Mouse (Mus musculus): ENCODE results near the gene Ccr1. TPM values are rescaled to one million over a fixed set of nuclear protein-coding genes. Genes with fewer than 3 reads are reported as not detected.
"Not testable (repeated sequence)": the region's sequence is repeated elsewhere in the genome, so short reads cannot be mapped to it uniquely, and the experiment has no call there.

The Ccr1 gene
- polyA plus RNA-seq, 1 experiment from 2014 or later, result 3.7 TPM

DNA sequence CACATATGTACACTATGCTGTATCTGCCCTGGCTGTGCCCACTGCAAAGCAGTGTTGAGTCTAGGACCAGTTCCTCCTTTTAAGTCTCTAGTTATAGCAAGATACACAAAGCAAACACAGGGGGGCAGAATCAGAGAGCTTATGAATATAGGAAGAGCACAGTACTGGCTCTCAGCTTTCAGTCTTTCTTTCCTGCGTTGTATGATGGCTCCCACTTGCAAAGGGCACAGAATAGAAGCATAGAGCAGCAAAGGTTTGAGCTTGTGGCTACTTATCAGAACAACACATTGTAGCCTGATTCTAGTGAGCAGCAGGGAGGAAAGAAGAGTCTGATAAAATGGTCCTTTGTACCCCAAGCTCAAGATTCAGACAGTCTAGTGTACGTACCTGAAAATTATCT lies 17.7 kb upstream of the Ccr1 start:
- Histone ChIP-seq H3K4me2 (ENCODE audit: low read depth, low read length) (no peak overlapping the region), H3K9ac (ENCODE audit: low read depth, low read length) (no peak overlapping the region), H3K4me1 (ENCODE audit: control insufficient read depth, insufficient read depth, low read length) (no peaks in the 10 kb centered on the region), H3K27me3 (replicated peaks; ENCODE audit: control insufficient read depth, insufficient read depth, low read length) (no peaks in the 10 kb centered on the region), H3K36me3 (ENCODE audit: control insufficient read depth, insufficient read depth, low read length) (no peaks in the 10 kb centered on the region), H3K27ac (ENCODE audit: low read length) (no peak overlapping the region), H3K4me3 (ENCODE audit: low read length) (no peak overlapping the region), H3K9me3 (ENCODE audit: control insufficient read depth, low read length) (no peaks in the 10 kb centered on the region)
- no peak for ATAC-seq
- WGBS, result 73% methylated on average over 2 of the region's 2 CpGs

- H3K36me3 ChIP-seq (ENCODE audit: control insufficient read depth, insufficient read depth, low read length), result no peaks in the 10 kb centered on the region
- no peak for ATAC-seq
- H3K27me3 ChIP-seq (replicated peaks; ENCODE audit: control insufficient read depth, insufficient read depth, low read length), result no peaks in the 10 kb centered on the region
- H3K27ac ChIP-seq (ENCODE audit: low read length), result no peak overlapping the region
- no peaks in the 10 kb centered on the region for H3K9me3 ChIP-seq (ENCODE audit: control insufficient read depth, low read length)
- no peak overlapping the region for H3K4me2 ChIP-seq (ENCODE audit: low read depth, low read length)
- no peak overlapping the region for H3K4me3 ChIP-seq (ENCODE audit: low read length)
- H3K4me1 ChIP-seq (ENCODE audit: control insufficient read depth, insufficient read depth, low read length), result no peaks in the 10 kb centered on the region
- H3K9ac ChIP-seq (ENCODE audit: low read depth, low read length), result no peak overlapping the region
Measured at GRCm38 (mm10) chr9:123984943-123985342, 16.5 kb upstream of the Ccr1 start.

DNA sequence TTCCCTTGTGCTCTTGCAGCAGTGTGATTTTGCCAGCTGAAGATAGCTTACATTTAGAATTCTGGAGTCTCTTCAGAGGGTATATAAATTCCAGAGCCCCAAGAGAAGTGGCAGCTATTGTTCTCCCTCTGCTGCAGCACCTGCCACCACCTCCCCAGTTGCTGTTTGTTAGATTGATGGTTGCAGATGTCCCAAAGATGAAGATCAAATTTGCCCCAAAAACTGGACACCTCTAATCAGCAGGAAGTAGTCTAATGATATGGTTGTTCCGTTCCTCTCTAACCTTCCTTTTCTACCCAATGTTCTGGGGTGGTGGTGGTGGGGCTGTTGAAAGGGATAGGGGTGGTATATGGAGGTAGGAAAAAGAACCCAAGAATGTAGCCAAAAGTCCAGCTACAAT lies 14.2 kb upstream of the Ccr1 start:
- Histone ChIP-seq H3K27me3 (replicated peaks; ENCODE audit: control insufficient read depth, insufficient read depth, low read length) (no peaks in the 10 kb centered on the region), H3K36me3 (ENCODE audit: control insufficient read depth, insufficient read depth, low read length) (no peaks in the 10 kb centered on the region), H3K9me3 (ENCODE audit: control insufficient read depth, low read length) (no peaks in the 10 kb centered on the region), H3K27ac (ENCODE audit: low read length) (no peak overlapping the region), H3K4me1 (ENCODE audit: control insufficient read depth, insufficient read depth, low read length) (no peaks in the 10 kb centered on the region), H3K4me2 (ENCODE audit: low read depth, low read length) (no peak overlapping the region), H3K4me3 (ENCODE audit: low read length) (no peak overlapping the region), H3K9ac (ENCODE audit: low read depth, low read length) (no peak overlapping the region)
- no peak for ATAC-seq
- 74% methylated on average over 1 of the region's 1 CpGs for WGBS

DNA sequence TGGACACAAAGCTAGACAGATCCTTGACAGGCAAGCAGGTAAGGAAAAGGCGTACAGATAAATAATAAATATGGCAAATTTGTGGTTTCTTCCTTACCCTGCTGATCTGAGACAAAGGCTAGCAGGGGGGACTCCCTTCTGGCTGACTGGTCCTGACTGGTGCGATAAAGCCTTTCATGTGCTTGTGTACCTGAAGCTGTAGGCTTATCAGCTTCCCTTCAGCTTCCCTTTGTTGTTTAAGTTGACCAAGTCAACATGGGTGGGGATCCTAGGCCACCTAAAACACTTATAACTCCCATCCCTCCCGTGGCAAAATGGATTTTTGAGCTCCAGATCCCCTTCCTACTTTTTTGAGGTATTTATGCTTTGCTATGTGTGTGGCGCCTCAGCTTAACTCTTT lies 13.4 kb upstream of the Ccr1 start:
- 73% methylated on average over 4 of the region's 4 CpGs for WGBS
- ATAC-seq, result no peak
- no peak overlapping the region for H3K27ac ChIP-seq (ENCODE audit: low read length)

DNA sequence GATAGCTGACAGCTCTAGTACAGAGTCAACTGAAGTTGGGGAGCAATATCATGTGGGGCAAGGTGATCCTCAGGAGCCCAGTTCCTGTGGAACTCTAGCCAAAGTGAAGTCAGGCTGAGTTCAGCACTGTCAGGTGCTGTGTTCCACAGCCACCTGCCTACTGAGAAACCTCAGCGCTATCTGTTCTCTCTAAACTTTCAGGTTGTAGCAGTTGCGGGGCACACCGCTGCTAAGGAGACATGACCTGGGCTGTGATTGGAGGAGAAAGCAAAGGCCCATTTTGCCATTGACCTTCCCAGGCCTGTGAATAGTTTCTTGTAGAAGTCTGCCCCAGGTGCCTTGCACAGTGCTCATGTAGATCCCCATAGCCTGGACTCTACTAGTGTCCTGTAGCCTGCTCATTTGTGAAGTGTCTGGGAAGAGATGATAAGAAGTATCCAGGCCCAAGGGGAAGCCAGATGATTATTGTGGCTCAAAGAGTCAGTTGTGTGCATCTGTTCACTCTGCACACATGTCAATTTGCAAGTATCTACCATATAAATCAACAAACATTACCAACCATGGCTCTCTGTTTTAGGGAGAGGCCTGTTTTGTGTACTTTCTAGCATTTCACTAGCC lies 12.5 kb upstream of the Ccr1 start:
- not testable (repeated sequence) for H3K9ac ChIP-seq (ENCODE audit: low read depth, low read length); H3K4me3 ChIP-seq (ENCODE audit: low read length); H3K9me3 ChIP-seq (ENCODE audit: control insufficient read depth, low read length); ATAC-seq; H3K4me2 ChIP-seq (ENCODE audit: low read depth, low read length); H3K36me3 ChIP-seq (ENCODE audit: control insufficient read depth, insufficient read depth, low read length); H3K27ac ChIP-seq (ENCODE audit: low read length); H3K4me1 ChIP-seq (ENCODE audit: control insufficient read depth, insufficient read depth, low read length); H3K27me3 ChIP-seq (replicated peaks; ENCODE audit: control insufficient read depth, insufficient read depth, low read length)
- no CpG with 5 or more reads among the region's 3 CpGs for WGBS

More for the DNA sequence above, 13.4 kb upstream of the Ccr1 start:
- Histone ChIP-seq H3K9me3 (ENCODE audit: control insufficient read depth, low read length) (no peaks in the 10 kb centered on the region), H3K27me3 (replicated peaks; ENCODE audit: control insufficient read depth, insufficient read depth, low read length) (no peaks in the 10 kb centered on the region), H3K36me3 (ENCODE audit: control insufficient read depth, insufficient read depth, low read length) (no peaks in the 10 kb centered on the region), H3K4me1 (ENCODE audit: control insufficient read depth, insufficient read depth, low read length) (no peaks in the 10 kb centered on the region), H3K4me3 (ENCODE audit: low read length) (no peak overlapping the region), H3K4me2 (ENCODE audit: low read depth, low read length) (no peak overlapping the region), H3K9ac (ENCODE audit: low read depth, low read length) (no peak overlapping the region)

- H3K4me2 ChIP-seq (ENCODE audit: low read depth, low read length), result no peak within 1 kb of the TSS
- no peaks in the 10 kb centered on the region for H3K36me3 ChIP-seq (ENCODE audit: control insufficient read depth, insufficient read depth, low read length)
- WGBS, result 43% methylated on average over 1 of the region's 1 CpGs
- no peak within 1 kb of the TSS for H3K27ac ChIP-seq (ENCODE audit: low read length)
- no peak within 1 kb of the TSS for H3K4me3 ChIP-seq (ENCODE audit: low read length)
- no peaks in the 10 kb centered on the region for H3K4me1 ChIP-seq (ENCODE audit: control insufficient read depth, insufficient read depth, low read length)
- ATAC-seq, result no peak
- H3K27me3 ChIP-seq (replicated peaks; ENCODE audit: control insufficient read depth, insufficient read depth, low read length), result no peaks in the 10 kb centered on the region
- H3K9ac ChIP-seq (ENCODE audit: low read depth, low read length), result no peak within 1 kb of the TSS
- H3K9me3 ChIP-seq (ENCODE audit: control insufficient read depth, low read length), result no peaks in the 10 kb centered on the region
Measured at GRCm38 (mm10) chr9:123978308-123978707, 9.8 kb upstream of the Ccr1 start, which contains the start of gene Ccr1l1. Gene Ccr1l1, minus strand, starts transcription at chr9:123978408.

DNA sequence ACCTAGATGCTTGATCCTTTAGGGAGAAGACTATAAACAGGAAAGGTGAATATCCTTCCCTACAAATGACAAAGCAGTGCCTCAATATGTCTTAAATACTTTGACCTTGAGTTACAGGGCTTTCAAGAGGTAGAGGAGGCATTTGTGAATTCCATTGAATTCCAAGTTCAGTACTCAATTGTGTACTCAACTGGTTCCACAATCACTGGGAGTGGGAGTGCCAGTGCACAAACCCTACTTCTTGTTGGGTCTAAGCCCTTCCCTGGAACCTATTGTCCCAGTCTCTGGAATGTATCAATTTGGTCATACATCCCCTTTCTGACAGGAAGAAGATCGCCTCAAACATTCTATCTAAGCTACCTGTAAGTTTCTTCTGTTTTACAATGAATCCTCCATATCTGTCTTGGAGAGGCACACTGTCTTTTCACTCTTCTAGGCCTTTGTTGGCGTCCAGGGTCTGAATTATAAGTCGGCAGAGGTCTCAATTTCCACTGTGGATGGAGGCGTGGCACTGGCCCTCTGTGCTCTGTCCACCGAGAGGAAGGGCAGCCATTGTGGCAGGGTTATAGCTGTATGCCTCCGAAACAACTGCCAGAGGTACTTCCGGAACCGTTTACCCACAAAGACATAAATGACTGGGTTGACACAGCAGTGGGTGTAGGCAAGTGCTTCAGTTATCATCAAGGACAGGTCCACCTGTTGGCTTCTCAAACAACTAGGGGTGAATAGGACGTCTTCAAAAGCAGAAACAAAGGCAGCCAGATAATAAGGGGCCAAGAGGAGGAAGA lies 8.6 kb upstream of the Ccr1 start:
- ATAC-seq, result no peak
- no peaks in the 10 kb centered on the region for H3K27me3 ChIP-seq (replicated peaks; ENCODE audit: control insufficient read depth, insufficient read depth, low read length)
- no peak overlapping the region for H3K4me2 ChIP-seq (ENCODE audit: low read depth, low read length)
- H3K27ac ChIP-seq (ENCODE audit: low read length), result no peak overlapping the region
- WGBS, result 82% methylated on average over 9 of the region's 9 CpGs
- H3K4me3 ChIP-seq (ENCODE audit: low read length), result no peak overlapping the region
- H3K9me3 ChIP-seq (ENCODE audit: control insufficient read depth, low read length), result no peaks in the 10 kb centered on the region
- no peaks in the 10 kb centered on the region for H3K36me3 ChIP-seq (ENCODE audit: control insufficient read depth, insufficient read depth, low read length)
- no peaks in the 10 kb centered on the region for H3K4me1 ChIP-seq (ENCODE audit: control insufficient read depth, insufficient read depth, low read length)
- no peak overlapping the region for H3K9ac ChIP-seq (ENCODE audit: low read depth, low read length)

DNA sequence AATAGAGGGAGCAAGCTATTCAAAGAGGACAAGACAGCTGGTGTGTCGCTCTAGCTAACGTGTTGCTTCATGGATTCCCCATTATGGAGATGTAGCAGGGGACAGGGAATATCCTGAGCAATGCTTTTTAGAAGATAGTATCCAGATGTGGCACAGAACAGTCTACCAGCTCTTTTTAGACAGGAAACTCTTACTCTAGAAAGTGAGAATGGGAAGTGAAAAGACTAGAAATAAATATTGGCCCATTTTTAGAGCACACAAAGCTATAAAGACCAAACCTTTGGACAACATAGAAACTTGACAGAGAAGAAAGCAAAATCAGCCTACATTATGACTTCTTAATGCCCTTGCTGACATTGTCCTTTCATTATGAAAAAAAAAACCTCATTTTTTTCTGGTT lies 7.1 kb upstream of the Ccr1 start:
- H3K9ac ChIP-seq (ENCODE audit: low read depth, low read length), result no peak overlapping the region
- no peak overlapping the region for H3K4me3 ChIP-seq (ENCODE audit: low read length)
- H3K27me3 ChIP-seq (replicated peaks; ENCODE audit: control insufficient read depth, insufficient read depth, low read length), result no peaks in the 10 kb centered on the region
- no peaks in the 10 kb centered on the region for H3K4me1 ChIP-seq (ENCODE audit: control insufficient read depth, insufficient read depth, low read length)
- H3K27ac ChIP-seq (ENCODE audit: low read length), result no peak overlapping the region
- no peaks in the 10 kb centered on the region for H3K9me3 ChIP-seq (ENCODE audit: control insufficient read depth, low read length)
- WGBS, result 75% methylated on average over 2 of the region's 2 CpGs
- no peak for ATAC-seq
- H3K4me2 ChIP-seq (ENCODE audit: low read depth, low read length), result no peak overlapping the region
- H3K36me3 ChIP-seq (ENCODE audit: control insufficient read depth, insufficient read depth, low read length), result no peaks in the 10 kb centered on the region

GRCm38 (mm10) chr9:123966858-123967495 lies 1.5 kb downstream of the Ccr1 start:
- 87% methylated on average over 1 of the region's 4 CpGs for WGBS
- not testable (repeated sequence) for H3K36me3 ChIP-seq (ENCODE audit: control insufficient read depth, insufficient read depth, low read length)

More at GRCm38 (mm10) chr9:123966858-123967495, 1.5 kb downstream of the Ccr1 start:
- H3K27ac ChIP-seq (ENCODE audit: low read length); H3K9ac ChIP-seq (ENCODE audit: low read depth, low read length); H3K4me2 ChIP-seq (ENCODE audit: low read depth, low read length); ATAC-seq; H3K4me3 ChIP-seq (ENCODE audit: low read length); H3K27me3 ChIP-seq (replicated peaks; ENCODE audit: control insufficient read depth, insufficient read depth, low read length); H3K9me3 ChIP-seq (ENCODE audit: control insufficient read depth, low read length); H3K4me1 ChIP-seq (ENCODE audit: control insufficient read depth, insufficient read depth, low read length): not testable (repeated sequence)
